Mouse (Mus musculus) E14TG2a.4 (cell line): Measurements from ENCODE around the gene Rab11fip3.

Source experiments
- CTCF ChIP-seq: conservative IDR thresholded peaks from 2 replicates; pipeline ENCODE4 v1.5.1; 2014; ENCODE audit warnings: low read length
- NANOG ChIP-seq: IDR thresholded peaks from 2 replicates; pipeline ENCODE4 v1.6.1; 2014; ENCODE audit warnings: borderline replicate concordance, low read length, mixed read lengths
- POU5F1 ChIP-seq: IDR thresholded peaks from 2 replicates; pipeline ENCODE4 v1.6.1; 2014; ENCODE audit warnings: low read length, borderline replicate concordance

DNA sequence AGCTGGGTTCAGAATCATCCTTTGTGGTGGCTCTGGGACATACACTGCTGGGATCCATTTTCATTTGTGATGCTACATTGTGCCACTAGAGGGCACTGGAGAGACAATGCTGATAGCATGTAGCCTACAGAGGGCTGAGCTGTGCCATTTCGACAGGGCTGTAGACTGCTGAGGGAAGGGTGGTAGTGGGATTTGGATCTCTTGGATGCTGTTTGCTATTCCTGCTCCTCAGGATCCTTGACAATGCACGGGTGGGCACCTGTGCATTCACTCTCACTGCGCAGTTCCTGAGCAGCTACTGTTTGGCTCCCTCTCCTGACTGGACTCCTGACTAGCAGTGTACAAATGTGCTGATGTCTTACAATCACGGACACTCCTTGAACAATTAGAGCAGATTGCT, 59.8 kb downstream of the Rab11fip3 start:
- peak; percentile 97 for TF ChIP-seq CTCF
- no peak for TF ChIP-seq NANOG
- no peak for TF ChIP-seq POU5F1
